Mouse (Mus musculus): ENCODE results near the gene Kat6b. TPM values are rescaled to one million over a fixed set of nuclear protein-coding genes. Genes with fewer than 3 reads are reported as not detected.

Kat6b gene
- total and polyA plus RNA-seq, 3 experiments = 2.3 to 10.9 (median 8.0) TPM

DNA sequence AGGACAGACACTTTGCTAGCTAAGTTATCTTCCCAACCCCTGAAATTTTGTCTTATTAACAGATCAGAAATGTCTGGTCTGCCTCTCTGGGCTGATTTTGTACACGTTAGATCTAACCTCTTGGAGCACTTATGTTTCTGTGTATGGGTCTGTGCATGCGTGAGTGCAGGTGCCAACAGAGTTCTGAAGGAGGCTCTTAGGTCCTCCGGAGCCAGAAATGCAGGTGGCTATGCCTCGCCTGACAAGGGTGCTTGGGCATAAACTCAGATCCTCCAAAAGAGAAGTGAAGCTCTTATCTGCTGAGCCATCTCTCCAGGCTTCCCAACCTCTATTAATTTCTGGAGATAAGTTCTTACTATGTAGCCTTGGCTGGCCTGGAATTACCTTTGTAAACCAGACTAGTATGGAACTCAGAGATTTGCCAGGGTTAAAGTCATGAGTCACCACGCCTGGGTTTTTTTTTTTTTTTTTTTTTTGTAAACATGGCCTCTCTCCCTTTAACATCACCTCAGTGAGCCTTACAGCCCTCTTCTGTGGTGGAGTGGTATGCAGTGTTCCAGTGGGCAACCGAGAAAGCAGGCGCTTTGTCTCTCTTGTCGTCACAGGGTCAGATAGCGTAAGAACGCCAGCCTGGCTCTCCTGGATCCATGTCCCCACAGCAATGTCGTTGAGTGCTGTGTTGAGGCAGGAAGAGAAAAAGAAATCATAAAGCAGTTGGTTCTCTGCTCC is 79.4 kb downstream of the Kat6b start:
- Histone ChIP-seq H3K4me2 (ENCODE audit: insufficient read depth, low read depth, poor library complexity, severe bottlenecking) (no peak overlapping the region), H3K9me3 (replicated peaks; ENCODE audit: low read length) (no peaks in the 10 kb centered on the region), H3K9ac (ENCODE audit: insufficient read depth, low read depth) (no peak overlapping the region), H3K27ac (ENCODE audit: insufficient read depth, low read depth) (no peak overlapping the region), H3K79me2 (replicated peaks; ENCODE audit: control insufficient read depth, extremely low read depth, insufficient read depth, poor library complexity, severe bottlenecking) (no peaks in the 10 kb centered on the region), H3K4me1 (ENCODE audit: control insufficient read depth in 1 of 2, insufficient read depth in 2 of 2) (peaks cover 0 to 30% of the 10 kb centered on the region in 2 experiments; a peak in 2 of 4 replicates), H3K4me3 (replicated peaks in 1 of 3; ENCODE audit: low read depth in 2 of 3, low read length in 2 of 3, poor library complexity in 1 of 3) (no peak overlapping the region), H3K27me3 (replicated peaks) (no peaks in the 10 kb centered on the region), H3K36me3 (replicated peaks in 1 of 2; ENCODE audit: control insufficient read depth in 1 of 2, insufficient read depth in 1 of 2, low read length in 1 of 2) (peaks cover 0 to 6% of the 10 kb centered on the region in 2 experiments)
- in situ Hi-C loops (cut with MboI; ENCODE audit: low pct_ligation_motif_present, low pct_unique_long_range_greater_than_20kb, low sequenced_read_pairs) (no loop called here), dilution Hi-C loops (cut with MboI; ENCODE audit: extremely low pct_ligation_motif_present, extremely low pct_unique_long_range_greater_than_20kb, low sequenced_read_pairs) (no loop called here)
- no peak for DNase-seq (ENCODE audit: extremely low read depth)
- peak; percentile 28; the same call in 1 of the 2 replicates for TF ChIP-seq ZNF384 (IDR thresholded peaks at IDR 0.05; ENCODE audit: low read depth, low read length)
- no peak for TF ChIP-seq POLR2A (IDR thresholded peaks at IDR 0.05; ENCODE audit: low read depth, low read length)
- no peak for TF ChIP-seq IRF4 (IDR thresholded peaks at IDR 0.05; ENCODE audit: low read depth, low read length)
- TF ChIP-seq CHD1 (IDR thresholded peaks at IDR 0.05; ENCODE audit: low read depth, low read length) = no peak
- no peak for TF ChIP-seq MXI1 (IDR thresholded peaks at IDR 0.05; ENCODE audit: low read depth, low read length)
- TF ChIP-seq GABPA (IDR thresholded peaks at IDR 0.05; ENCODE audit: insufficient replicate concordance, low read depth, low read length) = no peak
- no peak for TF ChIP-seq SIN3A (IDR thresholded peaks at IDR 0.05; ENCODE audit: low read length)
- no peak for TF ChIP-seq HCFC1 (IDR thresholded peaks at IDR 0.05; ENCODE audit: low read depth, low read length)

DNA sequence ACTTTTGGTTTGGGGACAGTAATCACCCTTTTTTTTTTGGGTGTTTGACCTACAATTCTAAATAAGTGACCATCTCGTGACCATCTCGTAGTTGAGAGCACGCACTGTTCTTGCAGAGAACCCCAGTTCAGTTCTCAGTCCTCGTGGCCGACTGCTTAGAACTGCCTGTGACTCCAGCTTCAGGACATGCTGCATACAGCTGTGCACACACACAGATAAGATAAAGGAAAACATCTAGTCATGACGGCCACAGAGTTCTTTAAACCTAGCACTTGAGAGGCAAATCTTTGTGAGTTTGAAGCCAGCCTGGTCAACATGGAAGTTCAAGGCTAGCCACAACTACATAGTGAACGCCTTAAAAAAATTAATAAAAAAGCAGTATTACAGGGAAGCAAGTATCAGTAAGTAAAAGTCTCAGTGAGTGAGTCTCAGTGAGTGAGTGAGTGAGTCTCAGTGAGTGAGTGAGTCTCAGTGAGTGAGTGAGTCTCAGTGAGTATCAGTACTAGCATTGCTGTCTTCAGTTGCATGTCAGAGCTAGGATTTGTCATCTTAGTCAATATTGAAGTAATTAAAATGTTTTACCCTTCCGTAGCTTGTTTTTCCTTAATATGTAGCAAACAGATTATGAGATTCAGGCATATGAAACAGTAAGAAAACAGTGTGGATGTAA is 80.3 kb downstream of the Kat6b start:
- Histone ChIP-seq H3K4me2 (ENCODE audit: insufficient read depth, low read depth, poor library complexity, severe bottlenecking) (no peak overlapping the region), H3K4me3 (replicated peaks in 1 of 3; ENCODE audit: low read depth in 2 of 3, low read length in 2 of 3, poor library complexity in 1 of 3) (no peak overlapping the region), H3K27ac (ENCODE audit: insufficient read depth, low read depth) (no peak overlapping the region), H3K79me2 (replicated peaks; ENCODE audit: control insufficient read depth, extremely low read depth, insufficient read depth, poor library complexity, severe bottlenecking) (no peaks in the 10 kb centered on the region; the same call in 1 of the 2 replicates), H3K36me3 (replicated peaks in 1 of 2; ENCODE audit: control insufficient read depth in 1 of 2, insufficient read depth in 1 of 2, low read length in 1 of 2) (peaks cover 0 to 6% of the 10 kb centered on the region in 2 experiments), H3K9me3 (replicated peaks; ENCODE audit: low read length) (no peaks in the 10 kb centered on the region), H3K27me3 (replicated peaks) (no peaks in the 10 kb centered on the region), H3K9ac (ENCODE audit: insufficient read depth, low read depth) (no peak overlapping the region), H3K4me1 (ENCODE audit: control insufficient read depth in 1 of 2, insufficient read depth in 2 of 2) (peaks cover 0 to 30% of the 10 kb centered on the region in 2 experiments; a peak in 2 of 4 replicates)
- in situ Hi-C loops (cut with MboI; ENCODE audit: low pct_ligation_motif_present, low pct_unique_long_range_greater_than_20kb, low sequenced_read_pairs) (no loop called here), dilution Hi-C loops (cut with MboI; ENCODE audit: extremely low pct_ligation_motif_present, extremely low pct_unique_long_range_greater_than_20kb, low sequenced_read_pairs) (no loop called here)
- TF ChIP-seq USF1 (IDR thresholded peaks at IDR 0.05; ENCODE audit: low read depth, low read length) (no peak), ZMIZ1 (IDR thresholded peaks at IDR 0.05; ENCODE audit: low read depth, low read length) (no peak), POLR2AphosphoS2 (IDR thresholded peaks at IDR 0.05; ENCODE audit: low read depth, low read length) (no peak), USF2 (conservative IDR thresholded peaks at IDR 0.05; ENCODE audit: low read depth, low read length) (no peak), SIN3A (IDR thresholded peaks at IDR 0.05; ENCODE audit: low read length) (no peak), MAX (IDR thresholded peaks at IDR 0.05; ENCODE audit: low read length) (no peak), ZC3H11A (IDR thresholded peaks at IDR 0.05; ENCODE audit: low read depth, low read length) (no peak), NELFE (IDR thresholded peaks at IDR 0.05; ENCODE audit: low read depth, low read length) (no peak), NRF1 (IDR thresholded peaks at IDR 0.05; ENCODE audit: low read depth, low read length) (no peak), TCF12 (IDR thresholded peaks at IDR 0.05; ENCODE audit: low read depth, low read length) (no peak), SMC3 (IDR thresholded peaks at IDR 0.05; ENCODE audit: low read depth, low read length) (no peak), ZKSCAN1 (IDR thresholded peaks at IDR 0.05; ENCODE audit: borderline replicate concordance, low read depth, low read length) (no peak), TBP (conservative IDR thresholded peaks at IDR 0.05; ENCODE audit: low read depth, low read length) (no peak), MXI1 (IDR thresholded peaks at IDR 0.05; ENCODE audit: low read depth, low read length) (no peak), CHD1 (IDR thresholded peaks at IDR 0.05; ENCODE audit: low read depth, low read length) (no peak), CHD2 (IDR thresholded peaks at IDR 0.05; ENCODE audit: low read length) (no peak), E2F4 (IDR thresholded peaks at IDR 0.05; ENCODE audit: insufficient replicate concordance, low read depth, low read length) (no peak), MAZ (IDR thresholded peaks at IDR 0.05; ENCODE audit: low read depth, low read length) (no peak)
- DNase-seq (ENCODE audit: extremely low read depth) = no peak

All from CH12.LX (cell line).